8 mouse cellular contexts compared by ENCODE assay signal in genomic region chr4:155187192-155187674, GRCm38 (mm10). TPM values are rescaled to one million over a fixed set of nuclear protein-coding genes. Genes with fewer than 3 reads are reported as not detected.
DNase-seq lines count a peak whose midpoint lies in the region; ATAC-seq and TF ChIP-seq lines count a peak whose summit lies in the region.

No protein-coding gene starts in this region.

- intact Hi-C loops in left cerebral cortex, postnatal 4 days (cut with DNase I): no loop called here

- no peaks in the 10 kb centered on the region for H3K36me3 ChIP-seq in kidney, adult 2 months (ENCODE audit: control insufficient read depth, insufficient read depth, low read length)
- H3K36me3 ChIP-seq in intestine, postnatal 0 days (ENCODE audit: control insufficient read depth, insufficient read depth): 0 out of 2 replicates have a peak, but pooled peaks cover 5% of the 10 kb centered on the region

- TF ChIP-seq CTCF in kidney, adult 2 months (conservative IDR thresholded peaks at IDR 0.05; ENCODE audit: insufficient read depth, insufficient read length, low read depth, low read length): no peak
- TF ChIP-seq CTCF in intestine, postnatal 0 days (IDR thresholded peaks at IDR 0.05; ENCODE audit: low read depth): no peak

- H3K4me1 ChIP-seq in kidney, adult 2 months (ENCODE audit: control insufficient read depth, insufficient read depth, low read length): peaks cover 74% of the 10 kb centered on the region
- peaks cover 75% of the 10 kb centered on the region for H3K4me1 ChIP-seq in brown adipose tissue, adult 24 weeks (ENCODE audit: control insufficient read depth, insufficient read depth, insufficient read length, low read length)
- peaks cover 36% of the 10 kb centered on the region for H3K4me1 ChIP-seq in intestine, postnatal 0 days (replicated peaks; ENCODE audit: control insufficient read depth, insufficient read depth, low read length)

- 21% methylated on average over 3 of the region's 3 CpGs for WGBS in kidney, adult 2 months
- WGBS in intestine, postnatal 0 days: 43% methylated on average over 3 of the region's 3 CpGs

- DNase-seq in kidney, adult 2 months: peak; percentile 58
- DNase-seq in kidney, postnatal 4 days: no peak
- DNase-seq in naive thymus-derived CD4-positive, alpha-beta T cell, adult 2 months (ENCODE audit: low read depth): peak; percentile 30
- DNase-seq in cerebellum, adult 9-10 months: no peak
- DNase-seq in left cerebral cortex, postnatal 4 days: no peak
- DNase-seq in ovary, postnatal 14 days (ENCODE audit: low spot score): no peak

- H3K4me3 ChIP-seq in kidney, adult 2 months (ENCODE audit: insufficient read depth, low read depth, low read length): no peak overlapping the region
- H3K4me3 ChIP-seq in brown adipose tissue, adult 24 weeks (ENCODE audit: insufficient read depth, low read depth, low read length): no peak overlapping the region
- no peak overlapping the region for H3K4me3 ChIP-seq in intestine, postnatal 0 days (ENCODE audit: low read depth, low read length)

- no peaks in the 10 kb centered on the region for H3K9me3 ChIP-seq in intestine, postnatal 0 days (ENCODE audit: control insufficient read depth)

- H3K4me2 ChIP-seq in intestine, postnatal 0 days (replicated peaks; ENCODE audit: low read depth): no peak overlapping the region

- no peaks in the 10 kb centered on the region for H3K27me3 ChIP-seq in kidney, adult 2 months (replicated peaks; ENCODE audit: control insufficient read depth, insufficient read depth, low read length)
- no peaks in the 10 kb centered on the region for H3K27me3 ChIP-seq in intestine, postnatal 0 days (replicated peaks; ENCODE audit: control insufficient read depth, insufficient read depth, low read length)

- H3K9ac ChIP-seq in intestine, postnatal 0 days (ENCODE audit: low read depth, low read length): no peak overlapping the region

- no peak for ATAC-seq in intestine, postnatal 0 days

- H3K27ac ChIP-seq in kidney, adult 2 months (ENCODE audit: insufficient read depth, low read depth, low read length): peak overlapping the region; percentile 52
- H3K27ac ChIP-seq in brown adipose tissue, adult 24 weeks (replicated peaks; ENCODE audit: low read depth, low read length): peak overlapping the region; percentile 80
- H3K27ac ChIP-seq in intestine, postnatal 0 days (ENCODE audit: low read depth, low read length): peak overlapping the region; percentile 28

- TF ChIP-seq POLR2A in kidney, adult 2 months (IDR thresholded peaks at IDR 0.05; ENCODE audit: low read depth, low read length): no peak

RNA-seq across cellular contexts. Expression of gene Ski, which starts 35.2 kb away (rescaled TPM):
- 40.4 and 43.9 TPM in 2 replicates for polyA plus RNA-seq in kidney, adult 2 months (2012; rRNA removed)
- polyA plus RNA-seq in brown adipose tissue, adult 24 weeks (2012; ENCODE audit: insufficient read depth, insufficient read length, missing spikeins): 18.9 and 20.2 TPM in 2 replicates
- polyA plus RNA-seq in intestine, postnatal 0 days (2015; fragmentation: Nextera tagmentation; extraction: Ambion mirVana): 13.3 and 14.0 TPM in 2 replicates
- total RNA-seq in left cerebral cortex, postnatal 4 days (2021): 100 to 1,000 TPM; 117 to 121 TPM

Comparison
In these comparisons a context has a peak if more than half of its experiments do, and no peak if none do; other contexts are left out.
1. DNase-seq: peak in kidney, adult 2 months (single experiment) and naive thymus-derived CD4-positive, alpha-beta T cell, adult 2 months (single experiment); none in kidney, postnatal 4 days (0 of 2), cerebellum, adult 9-10 months (single experiment), left cerebral cortex, postnatal 4 days (single experiment) and ovary, postnatal 14 days (single experiment).
2. H3K27ac ChIP-seq: peak in every context shown above with its lines; median percentile 80 in brown adipose tissue, adult 24 weeks; 52 in kidney, adult 2 months; 28 in intestine, postnatal 0 days.